Mouse (Mus musculus) heart, adult 2 months (tissue): ENCODE measurements around the gene Papola. TPM values are rescaled to one million over a fixed set of nuclear protein-coding genes. Genes with fewer than 3 reads are reported as not detected.
A peak's percentile ranks its signal among the peaks of the same experiment; 100 is the strongest.
"Not testable (repeated sequence)": the region's sequence is repeated elsewhere in the genome, so short reads cannot be mapped to it uniquely, and the experiment has no call there.

Experiments used
- DNase-seq, 2 experiments: peaks; one replicate each; pipeline ENCODE4 v3.0.0; 2021
- H3K27ac ChIP-seq: fragments of 200-600 bp; 2 replicates; pipeline ENCODE4 v1.8.1; 2022
- H3K27me3 ChIP-seq: fragments of 200-500 bp; 2 replicates; pipeline ENCODE4 v1.6.1; 2012; ENCODE audit warnings: mild to moderate bottlenecking, low read length, inconsistent platforms, mixed read lengths; ENCODE audit not compliant: control insufficient read depth, insufficient read depth
- H3K36me3 ChIP-seq: fragments of 200-500 bp; 2 replicates; pipeline ENCODE4 v1.6.1; 2012; ENCODE audit warnings: low read length, inconsistent platforms; ENCODE audit not compliant: control insufficient read depth, insufficient read depth
- H3K4me1 ChIP-seq: fragments of 200-500 bp; 2 replicates; pipeline ENCODE4 v1.6.1; 2011; ENCODE audit warnings: low read length; ENCODE audit not compliant: control insufficient read depth, insufficient read depth
- H3K4me3 ChIP-seq: fragments of 200-600 bp; 2 replicates; pipeline ENCODE4 v1.8.1; 2022
- H3K79me2 ChIP-seq: fragments of 200-500 bp; replicated peaks from 2 replicates; pipeline ENCODE4 v1.6.1; 2012; ENCODE audit warnings: mild to moderate bottlenecking, inconsistent platforms, low read length, moderate library complexity, mixed read lengths; ENCODE audit not compliant: control insufficient read depth, insufficient read depth
- H3K9ac ChIP-seq: fragments of 200-500 bp; 2 replicates; pipeline ENCODE4 v1.6.1; 2012; ENCODE audit warnings: low read depth, mild to moderate bottlenecking, control low read depth, inconsistent platforms, low read length, mixed read lengths
- CTCF ChIP-seq: fragments of 200-600 bp; IDR thresholded peaks from 2 replicates; pipeline ENCODE4 v1.8.1; 2022; ENCODE audit warnings: antibody characterized with exemption, mild to moderate bottlenecking, moderate library complexity
- EP300 ChIP-seq: fragments of 200-500 bp; IDR thresholded peaks from 2 replicates; pipeline ENCODE4 v1.6.1; 2011; ENCODE audit warnings: low read depth, low read length, control low read depth; ENCODE audit not compliant: insufficient read depth
- POLR2A ChIP-seq: fragments of 200-500 bp; IDR thresholded peaks from 2 replicates; pipeline ENCODE4 v1.6.1; 2011; ENCODE audit warnings: mild to moderate bottlenecking, low read depth, low read length, control low read depth; ENCODE audit not compliant: insufficient read depth
- whole genome bisulfite sequencing: fragments of 180-500 bp; shearing (Covaris S2); methylation state at CpG from one replicate; pipeline ENCODE4 v1.1.7; 2018; 5-methylcytosine and 5-hydroxymethylcytosine counted together
- intact Hi-C: fragments of 180-260 bp; cut with DNase I; formaldehyde crosslinking; loops from one replicate; pipeline ENCODE4 v1.15.1; 2025
- polyA plus RNA-seq: library from polyadenylated mRNA; depleted of rRNA; stranded (reverse); fragments of >200 nt; gene quantifications from 2 replicates; pipeline ENCODE4 v1.2.3, GENCODE M21; 2012
- total RNA-seq, 2 experiments: library from RNA; stranded (reverse); gene quantifications; 2 replicates each; pipeline ENCODE4 v1.2.3; 2021

Gene Papola
- total and polyA plus RNA-seq, 3 experiments: 35.3 to 127 (median 124) TPM

DNA sequence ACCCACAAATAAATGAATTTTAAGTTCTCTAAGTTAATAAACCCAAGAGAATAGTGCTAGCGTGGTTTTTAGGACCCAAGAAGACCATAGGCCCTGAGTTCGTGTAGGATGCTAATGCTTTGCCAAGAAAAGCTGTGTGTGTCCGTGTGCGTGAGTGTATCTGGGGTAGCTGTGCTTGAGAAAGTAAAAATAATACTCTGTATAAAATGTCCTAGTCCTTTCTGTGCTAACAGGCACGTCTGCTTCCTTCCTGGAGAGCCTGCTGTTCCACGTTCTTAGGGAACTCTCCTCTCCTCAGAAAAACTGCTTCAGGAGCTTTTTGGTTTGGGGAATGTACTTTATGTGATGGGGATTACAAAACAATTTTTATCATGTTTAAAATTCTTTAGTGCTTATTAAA is 48.0 kb downstream of the Papola start:
- Histone ChIP-seq H3K27ac (no peak overlapping the region), H3K9ac (no peak overlapping the region), H3K36me3 (peaks cover 1% of the 10 kb centered on the region), H3K79me2 (no peaks in the 10 kb centered on the region; the same call in 1 of the 2 replicates), H3K27me3 (no peaks in the 10 kb centered on the region), H3K4me3 (no peak overlapping the region), H3K4me1 (no peaks in the 10 kb centered on the region)
- intact Hi-C loops: no loop called here
- WGBS: 61% methylated on average over 6 of the region's 6 CpGs
- TF ChIP-seq EP300 (no peak), CTCF (no peak), POLR2A (no peak)
- DNase-seq: no peak

GRCm38 (mm10) chr12:105834926-105835325 is 50.4 kb downstream of the Papola start:
- no peak overlapping the region for H3K4me3 ChIP-seq
- intact Hi-C loops: loop anchor here (5.0 kb wide), 1 partner anchor 222 kb away; no protein-coding TSS in a partner anchor
- DNase-seq: no peak
- H3K27ac ChIP-seq: no peak overlapping the region
- WGBS: 29% methylated on average over 6 of the region's 6 CpGs
- H3K9ac ChIP-seq: no peak overlapping the region
- no peaks in the 10 kb centered on the region for H3K27me3 ChIP-seq
- no peak for TF ChIP-seq EP300
- no peak for TF ChIP-seq CTCF
- TF ChIP-seq POLR2A: no peak
- H3K36me3 ChIP-seq: no peaks in the 10 kb centered on the region; the same call in 1 of the 2 replicates
- no peaks in the 10 kb centered on the region for H3K79me2 ChIP-seq
- H3K4me1 ChIP-seq: no peaks in the 10 kb centered on the region

DNA sequence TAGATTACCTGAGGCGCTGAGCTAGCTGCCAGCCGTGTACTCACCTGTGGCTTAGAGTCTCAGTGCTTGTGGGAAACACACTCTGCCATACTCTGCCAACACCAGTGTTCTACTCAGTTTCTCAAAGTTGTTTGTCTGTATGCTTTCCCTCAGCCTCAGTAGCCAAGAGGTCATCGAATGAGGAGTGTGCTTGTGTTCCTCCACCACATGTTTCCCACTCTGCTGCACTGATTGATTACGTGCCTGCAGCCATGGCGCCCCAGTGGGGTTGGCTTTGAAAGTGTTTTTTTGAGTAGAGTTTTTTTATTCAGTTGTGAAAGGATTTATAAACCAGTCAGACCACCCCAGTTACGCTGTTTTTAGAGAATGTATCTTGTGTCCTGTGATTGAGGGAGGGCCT is 51.1 kb downstream of the Papola start:
- Histone ChIP-seq H3K27ac (no peak overlapping the region), H3K27me3 (no peaks in the 10 kb centered on the region), H3K4me1 (no peaks in the 10 kb centered on the region), H3K4me3 (no peak overlapping the region), H3K9ac (no peak overlapping the region), H3K36me3 (no peaks in the 10 kb centered on the region; the same call in 1 of the 2 replicates), H3K79me2 (no peaks in the 10 kb centered on the region)
- TF ChIP-seq EP300: no peak
- TF ChIP-seq POLR2A: no peak
- no peak for TF ChIP-seq CTCF
- 87% methylated on average over 6 of the region's 6 CpGs for WGBS
- intact Hi-C loops: loop anchor here (5.0 kb wide), 1 partner anchor 222 kb away; no protein-coding TSS in a partner anchor
- no peak for DNase-seq

DNA sequence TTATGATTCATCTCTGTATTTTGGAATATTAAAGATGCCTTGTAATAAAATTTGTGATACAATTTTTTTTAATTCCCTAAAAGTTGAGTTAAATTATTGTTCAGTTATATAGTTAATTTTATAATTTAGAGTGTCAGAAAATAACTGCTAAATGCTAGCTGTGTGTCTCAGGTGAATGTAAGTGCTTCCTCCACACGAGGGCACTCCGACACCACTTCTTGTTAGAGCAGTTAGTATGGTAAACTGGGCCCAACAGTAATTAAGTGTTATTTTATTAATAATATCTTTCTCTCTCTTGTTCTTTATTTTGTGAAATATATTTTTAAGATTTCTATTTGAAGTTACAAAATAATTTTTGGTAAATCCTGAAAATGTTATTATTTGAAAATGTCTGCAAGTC is 51.7 kb downstream of the Papola start:
- 68% methylated on average over 2 of the region's 2 CpGs for WGBS
- Histone ChIP-seq H3K4me1 (no peaks in the 10 kb centered on the region), H3K36me3 (no peaks in the 10 kb centered on the region; the same call in 1 of the 2 replicates), H3K4me3 (no peak overlapping the region), H3K79me2 (no peaks in the 10 kb centered on the region), H3K9ac (no peak overlapping the region), H3K27ac (no peak overlapping the region), H3K27me3 (no peaks in the 10 kb centered on the region)
- TF ChIP-seq EP300: no peak
- TF ChIP-seq CTCF: peak; percentile 74
- intact Hi-C loops: loop anchor here (2.0 to 5.0 kb wide), 2 partner anchors 127 to 221 kb away; no protein-coding TSS in a partner anchor
- DNase-seq: peak in 1 of 2 experiments; percentile 44

GRCm38 (mm10) chr12:105839096-105839495 is 54.6 kb downstream of the Papola start:
- no peaks in the 10 kb centered on the region; the same call in 1 of the 2 replicates for H3K36me3 ChIP-seq
- TF ChIP-seq EP300 (no peak), CTCF (peak; percentile 71)
- intact Hi-C loops: loop anchor here (5.0 kb wide), 1 partner anchor 218 kb away; no protein-coding TSS in a partner anchor

DNA sequence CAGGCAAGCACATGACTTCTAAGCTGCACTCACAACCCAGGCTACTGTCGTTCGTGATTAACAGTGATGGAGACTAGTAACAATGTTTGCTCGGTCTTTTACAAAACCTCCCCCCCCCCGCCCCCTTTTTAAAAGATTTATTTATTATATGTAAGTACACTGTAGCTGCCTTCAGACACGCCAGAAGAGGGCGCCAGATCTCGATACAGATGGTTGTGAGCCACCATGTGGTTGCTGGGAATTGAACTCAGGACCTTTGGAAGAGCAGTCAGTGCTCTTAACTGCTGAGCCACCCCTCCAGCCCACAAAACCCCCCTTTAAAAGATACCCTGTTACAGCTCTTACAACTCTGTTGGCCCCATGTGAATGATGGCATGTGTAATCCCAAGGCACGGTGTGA is 56.1 kb downstream of the Papola start:
- WGBS: 95% methylated on average over 8 of the region's 8 CpGs
- H3K4me3 ChIP-seq, H3K4me1 ChIP-seq, H3K27ac ChIP-seq, H3K79me2 ChIP-seq, intact Hi-C loops, H3K27me3 ChIP-seq, DNase-seq, H3K9ac ChIP-seq, H3K36me3 ChIP-seq: not testable (repeated sequence)
- TF ChIP-seq CTCF: peak; percentile 36

More at GRCm38 (mm10) chr12:105839096-105839495, 54.6 kb downstream of the Papola start:
- Histone ChIP-seq H3K79me2 (no peaks in the 10 kb centered on the region), H3K27ac (no peak overlapping the region), H3K9ac (no peak overlapping the region), H3K27me3 (no peaks in the 10 kb centered on the region), H3K4me3 (no peak overlapping the region), H3K4me1 (no peaks in the 10 kb centered on the region)
- DNase-seq: no peak
- WGBS: 69% methylated on average over 4 of the region's 4 CpGs
